Mouse (Mus musculus) lung, embryonic 16.5 days (tissue): Measurements from ENCODE around the gene Krtap4-1. TPM values are rescaled to one million over a fixed set of nuclear protein-coding genes. Genes with fewer than 3 reads are reported as not detected.

ENCODE experiments used
- polyA plus RNA-seq: library from polyadenylated mRNA; unstranded; fragments of >200 nt; fragmentation: Nextera tagmentation; extraction: Ambion mirVana; gene quantifications from 2 replicates; pipeline ENCODE4 v1.2.1, GENCODE M21; 2015

Gene Krtap4-1
- polyA plus RNA-seq, 1 experiment from 2014 or later, result not detected

Other genes with a start within 250 kb of the Krtap4-1 start
- 21.6 and 23.2 TPM in 2 replicates for gene Krt10, start 238.9 kb downstream of the Krtap4-1 start, polyA plus RNA-seq
- gene Krt12, start 206.0 kb downstream of the Krtap4-1 start, polyA plus RNA-seq, result not detected in 2 replicates
- gene Krt20, start 190.1 kb downstream of the Krtap4-1 start, polyA plus RNA-seq, result 0.30 and 0.96 TPM in 2 replicates
- gene Krt23, start 135.1 kb downstream of the Krtap4-1 start, polyA plus RNA-seq, result 4.9 and 5.4 TPM in 2 replicates
- gene Krt39, start 106.9 kb downstream of the Krtap4-1 start, polyA plus RNA-seq, result not detected in 2 replicates
- not detected in 2 replicates for gene Krt40, start 85.1 kb downstream of the Krtap4-1 start, polyA plus RNA-seq
- gene Krtap3-3, start 77.4 kb downstream of the Krtap4-1 start, polyA plus RNA-seq, result not detected in 2 replicates
- gene Krtap3-2, start 71.4 kb downstream of the Krtap4-1 start, polyA plus RNA-seq, result not detected in 2 replicates
- not detected in 2 replicates for gene Gm11939, start 68.8 kb downstream of the Krtap4-1 start, polyA plus RNA-seq
- not detected in 2 replicates for gene Krtap3-1, start 61.6 kb downstream of the Krtap4-1 start, polyA plus RNA-seq
- not detected in 2 replicates for gene Krtap1-5, start 47.2 kb downstream of the Krtap4-1 start, polyA plus RNA-seq
- gene Krtap1-4, start 44.6 kb downstream of the Krtap4-1 start, polyA plus RNA-seq, result not detected in 2 replicates
- not detected in 2 replicates for gene Krtap1-3, start 36.9 kb downstream of the Krtap4-1 start, polyA plus RNA-seq
- gene Krtap9-3, start 30.1 kb downstream of the Krtap4-1 start, polyA plus RNA-seq, result not detected in 2 replicates
- gene Gm11938, start 24.9 kb downstream of the Krtap4-1 start, polyA plus RNA-seq, result not detected in 2 replicates
- gene Gm11937, start 18.0 kb downstream of the Krtap4-1 start, polyA plus RNA-seq, result not detected in 2 replicates
- not detected in 2 replicates for gene Krtap2-4, start 13.4 kb downstream of the Krtap4-1 start, polyA plus RNA-seq
- not detected in 2 replicates for gene Gm11562, start 7.8 kb downstream of the Krtap4-1 start, polyA plus RNA-seq
- gene Krtap4-2, start 6.8 kb upstream of the Krtap4-1 start, polyA plus RNA-seq, result not detected in 2 replicates
- gene Krtap4-7, start 15.9 kb upstream of the Krtap4-1 start, polyA plus RNA-seq, result not detected in 2 replicates
- not detected in 2 replicates for gene Gm11555, start 22.0 kb upstream of the Krtap4-1 start, polyA plus RNA-seq
- gene Gm11563, start 30.7 kb upstream of the Krtap4-1 start, polyA plus RNA-seq, result not detected in 2 replicates
- not detected in 2 replicates for gene Krtap4-6, start 37.7 kb upstream of the Krtap4-1 start, polyA plus RNA-seq
- gene Gm14190, start 62.5 kb upstream of the Krtap4-1 start, polyA plus RNA-seq, result not detected in 2 replicates
- not detected in 2 replicates for gene Gm14180, start 106.1 kb upstream of the Krtap4-1 start, polyA plus RNA-seq
- gene Gm11595, start 144.7 kb upstream of the Krtap4-1 start, polyA plus RNA-seq, result not detected in 2 replicates
- gene Krtap4-8, start 152.5 kb upstream of the Krtap4-1 start, polyA plus RNA-seq, result not detected in 2 replicates
- not detected in 2 replicates for gene Krtap4-9, start 157.0 kb upstream of the Krtap4-1 start, polyA plus RNA-seq
- not detected in 2 replicates for gene Gm11596, start 165.2 kb upstream of the Krtap4-1 start, polyA plus RNA-seq
- not detected in 2 replicates for gene Gm11569, start 170.7 kb upstream of the Krtap4-1 start, polyA plus RNA-seq
- not detected in 2 replicates for gene Gm11554, start 176.2 kb upstream of the Krtap4-1 start, polyA plus RNA-seq
- not detected in 2 replicates for gene Krtap4-13, start 181.7 kb upstream of the Krtap4-1 start, polyA plus RNA-seq
- gene Gm11564, start 187.4 kb upstream of the Krtap4-1 start, polyA plus RNA-seq, result not detected in 2 replicates
- not detected in 2 replicates for gene 2300003K06Rik, start 209.8 kb upstream of the Krtap4-1 start, polyA plus RNA-seq
- gene Krtap4-16, start 223.4 kb upstream of the Krtap4-1 start, polyA plus RNA-seq, result not detected in 2 replicates
- gene Gm11568, start 229.7 kb upstream of the Krtap4-1 start, polyA plus RNA-seq, result not detected in 2 replicates
- not detected in 2 replicates for gene Gm11559, start 236.2 kb upstream of the Krtap4-1 start, polyA plus RNA-seq
- gene Krtap9-1, start 245.2 kb upstream of the Krtap4-1 start, polyA plus RNA-seq, result not detected in 2 replicates